Mouse (Mus musculus): ENCODE results near the gene Pip5k1b.

Gene Pip5k1b

GRCm38 (mm10) chr19:24342786-24343185, 212.9 kb downstream of the Pip5k1b start:
- no peak for DNase-seq (ENCODE audit: low read depth, low spot score)

- no peak for DNase-seq (ENCODE audit: low read depth, low spot score)
Observed at GRCm38 (mm10) chr19:24336370-24337076, 219.1 kb downstream of the Pip5k1b start.

DNA sequence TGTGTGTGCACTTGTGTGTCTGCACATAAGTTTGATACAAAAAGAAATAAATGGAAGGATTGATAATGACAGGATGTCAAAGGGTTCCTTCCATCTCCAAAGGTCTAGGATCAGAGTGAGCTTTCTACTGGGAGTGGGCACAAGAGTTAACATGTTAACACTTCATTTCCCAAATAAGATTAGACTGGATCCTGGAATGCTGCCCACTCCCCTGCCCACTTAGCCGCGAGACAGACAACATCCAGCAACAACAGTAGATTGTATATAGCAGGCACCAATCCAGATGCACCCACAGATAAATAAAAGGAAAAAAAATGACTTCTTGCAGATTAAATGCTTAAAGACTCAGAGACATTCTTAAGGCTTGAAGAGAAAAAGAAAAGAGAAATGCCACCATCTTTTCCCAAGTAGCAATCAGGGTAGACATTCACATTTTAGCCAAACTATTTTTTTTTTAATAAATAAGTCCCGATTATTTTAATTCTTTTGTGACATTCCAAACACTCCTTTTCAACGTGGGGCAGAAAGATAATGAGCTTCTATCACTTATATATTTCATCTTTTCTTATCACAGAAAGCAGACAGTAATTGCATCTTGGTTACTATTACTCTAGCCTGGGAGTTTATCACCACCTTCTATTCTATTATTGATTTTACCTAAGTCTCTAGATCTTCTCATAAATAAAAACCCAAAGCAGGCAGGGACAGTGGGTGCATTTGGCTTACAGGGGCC, 219.9 kb downstream of the Pip5k1b start:
- no peak for DNase-seq (ENCODE audit: low read depth, low spot score)

DNA sequence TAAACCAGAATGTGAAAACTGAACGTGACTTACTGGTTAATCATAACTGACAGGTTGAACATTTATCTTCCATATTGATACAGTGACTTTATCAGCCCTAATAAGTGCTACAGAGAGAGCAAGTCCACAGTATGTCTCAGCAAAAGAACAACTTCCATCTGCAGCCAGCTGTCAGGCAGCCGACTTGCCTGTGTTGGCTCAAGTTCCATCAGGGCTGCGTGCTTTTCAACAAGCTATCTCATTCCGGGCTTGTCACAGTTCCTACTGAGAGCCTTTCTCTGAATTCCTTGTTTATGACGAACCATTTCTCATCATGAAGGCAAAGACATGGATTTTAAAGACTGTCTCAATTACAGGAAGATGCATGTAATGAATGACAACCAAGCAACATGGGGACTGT, 222.7 kb downstream of the Pip5k1b start:
- no peak for DNase-seq (ENCODE audit: low read depth, low spot score)

GRCm38 (mm10) chr19:24331274-24331673, 224.4 kb downstream of the Pip5k1b start:
- DNase-seq (ENCODE audit: low read depth, low spot score): no peak

- DNase-seq (ENCODE audit: low read depth, low spot score): no peak
Observed at GRCm38 (mm10) chr19:24330366-24330765, 225.3 kb downstream of the Pip5k1b start.

- DNase-seq (ENCODE audit: low read depth, low spot score): no peak
Observed at GRCm38 (mm10) chr19:24327921-24328320, 227.8 kb downstream of the Pip5k1b start.

DNA sequence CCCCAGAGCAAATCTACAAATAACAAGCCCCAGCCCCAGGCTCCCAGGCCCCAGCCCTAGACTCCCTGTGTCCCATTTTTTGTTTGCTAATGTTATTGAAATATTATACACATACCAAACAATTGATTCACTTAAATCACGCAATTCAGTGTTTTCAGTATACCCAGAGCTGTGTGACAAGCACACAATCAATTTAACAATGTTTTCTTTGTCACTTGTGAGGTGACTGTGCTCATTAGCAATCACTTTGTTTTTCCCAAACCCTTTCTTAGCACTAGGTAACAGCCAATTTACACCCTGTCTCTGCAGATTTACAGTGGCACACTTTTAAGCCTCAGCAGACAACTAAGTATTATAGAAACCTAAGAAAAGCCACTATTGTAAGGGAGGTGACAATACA, 228.7 kb downstream of the Pip5k1b start:
- no peak for DNase-seq (ENCODE audit: low read depth, low spot score)

GRCm38 (mm10) chr19:24325692-24326091, 230.0 kb downstream of the Pip5k1b start:
- no peak for DNase-seq (ENCODE audit: low read depth, low spot score)

DNA sequence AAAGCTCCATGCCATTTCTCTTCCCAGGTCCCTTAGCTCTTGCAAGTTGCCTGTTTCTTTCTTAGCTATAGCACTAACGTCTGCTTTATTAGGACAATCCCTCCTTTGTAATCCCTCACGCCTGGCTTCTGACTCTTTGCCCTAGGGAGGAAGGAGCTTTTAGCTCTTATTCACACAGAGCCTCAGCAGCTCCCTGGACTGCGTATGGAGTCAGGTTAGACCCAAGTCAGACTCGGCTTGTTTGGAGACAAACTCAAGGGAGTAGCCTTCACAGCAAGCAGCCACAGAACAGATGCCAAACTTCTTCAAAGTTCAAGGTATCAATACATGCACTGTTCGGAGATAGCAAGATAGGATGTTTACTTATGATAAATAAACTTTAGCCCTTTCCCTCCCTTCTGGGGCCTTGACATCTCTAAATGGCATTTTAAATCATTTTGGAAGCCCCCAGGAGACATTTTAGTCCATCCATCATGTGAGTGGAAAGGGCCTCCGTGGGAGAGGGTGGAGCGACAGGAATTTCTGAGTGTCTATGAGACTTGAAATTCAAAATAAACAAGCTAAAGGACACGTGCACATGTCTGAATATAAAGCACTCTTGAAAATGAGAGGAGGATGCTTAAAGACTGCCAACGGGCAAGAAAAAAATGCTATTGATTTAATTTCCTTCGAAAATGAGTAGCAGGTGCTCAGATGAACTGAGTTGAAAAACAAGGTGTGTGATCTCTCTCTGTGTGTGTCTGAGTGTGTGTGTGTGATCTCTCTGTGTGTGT, 231.6 kb downstream of the Pip5k1b start:
- no peak for DNase-seq (ENCODE audit: low read depth, low spot score)

DNA sequence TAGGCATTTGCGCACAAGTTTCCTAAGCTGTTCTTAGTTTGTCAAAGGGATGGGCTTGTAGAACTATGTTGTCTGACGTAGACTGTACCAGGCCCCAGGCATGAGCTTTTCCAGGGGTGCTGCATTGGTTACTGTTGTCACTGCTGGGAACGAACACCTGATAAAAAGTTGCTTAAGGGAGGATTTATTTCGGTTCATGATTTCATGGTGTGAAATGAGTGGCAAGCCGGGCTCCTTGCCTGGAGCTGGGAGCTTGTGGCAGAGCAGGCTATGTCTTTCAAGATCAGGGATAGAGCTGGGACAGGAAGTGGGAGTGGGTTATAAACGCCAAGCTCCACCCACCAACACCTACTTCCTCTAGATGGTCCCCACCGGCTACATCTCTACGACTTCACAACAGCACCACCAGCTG, 233.8 kb downstream of the Pip5k1b start:
- no peak for DNase-seq (ENCODE audit: low read depth, low spot score)

DNA sequence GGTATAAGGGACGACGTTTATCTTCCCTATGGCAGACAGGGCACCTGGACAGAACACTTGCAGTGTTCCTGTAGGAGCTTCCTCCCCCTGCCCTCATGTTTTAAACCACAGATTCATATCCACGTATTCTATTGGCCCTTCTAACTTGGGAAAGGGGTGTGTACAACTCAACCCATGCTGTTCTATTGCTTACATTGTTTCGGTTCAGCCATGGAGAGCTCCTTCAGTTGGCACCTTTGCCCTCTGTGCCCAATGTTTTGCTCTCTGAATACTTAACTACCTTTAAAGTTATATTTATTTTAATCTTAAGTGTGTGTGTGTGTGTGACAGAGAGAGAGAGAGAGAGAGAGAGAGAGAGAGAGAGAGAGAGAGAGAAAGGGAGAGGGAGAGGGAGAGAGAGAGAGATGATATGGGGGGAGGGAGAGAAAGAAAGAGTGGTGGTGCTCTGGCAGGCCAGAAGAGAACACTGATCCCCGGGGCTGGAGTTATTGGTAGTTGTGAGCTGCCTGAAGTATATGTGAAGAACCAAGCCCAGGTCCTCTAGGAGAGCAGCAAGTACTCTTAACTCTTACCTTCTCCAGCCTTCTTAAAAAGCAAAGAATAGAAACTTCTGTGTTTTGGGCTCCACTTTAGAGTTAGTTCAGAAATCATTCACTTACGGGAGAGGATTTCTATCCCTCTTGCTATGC, 234.3 kb downstream of the Pip5k1b start:
- no peak for DNase-seq (ENCODE audit: low read depth, low spot score)

DNA sequence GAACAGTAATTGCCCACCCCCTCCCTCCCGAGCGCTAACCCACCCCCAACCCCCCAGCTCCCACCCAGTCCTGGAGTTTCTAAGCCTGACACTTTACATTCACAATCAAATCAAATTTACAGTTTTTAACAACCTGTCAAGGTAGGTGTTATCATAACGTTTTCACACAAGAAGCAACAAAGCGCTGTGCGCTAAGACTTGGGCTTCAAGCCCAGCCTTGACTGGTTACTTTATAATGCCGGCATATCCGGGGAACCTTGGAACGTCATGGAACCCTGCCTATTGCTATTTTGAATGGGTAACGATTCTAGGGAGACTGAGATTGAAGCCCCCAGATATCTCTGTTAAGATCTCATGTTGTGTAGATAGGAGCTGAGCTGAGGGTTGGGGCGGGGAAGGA, 237.5 kb downstream of the Pip5k1b start:
- no peak for DNase-seq (ENCODE audit: low read depth, low spot score)

DNA sequence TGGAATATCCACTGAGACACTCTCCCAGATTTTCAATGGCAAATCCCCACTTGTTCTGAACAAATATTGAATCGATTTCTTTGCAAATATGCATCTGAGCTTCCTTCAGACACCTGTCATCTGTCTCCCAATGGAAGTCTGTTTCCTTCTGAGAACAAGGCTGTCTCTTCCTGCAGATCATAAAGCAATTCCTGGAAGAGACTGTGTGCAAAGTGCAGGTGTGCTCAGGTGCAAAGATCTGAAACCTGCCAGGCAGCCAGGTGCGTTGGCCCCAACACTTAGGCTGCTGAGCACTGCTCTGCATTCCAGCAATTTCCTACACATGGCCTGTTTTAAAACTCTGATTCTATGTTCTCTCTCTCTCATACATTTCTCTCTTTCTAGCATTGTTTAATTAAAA, 237.9 kb downstream of the Pip5k1b start:
- DNase-seq (ENCODE audit: low read depth, low spot score): no peak

GRCm38 (mm10) chr19:24317038-24317591, 238.6 kb downstream of the Pip5k1b start:
- no peak for DNase-seq (ENCODE audit: low read depth, low spot score)

DNA sequence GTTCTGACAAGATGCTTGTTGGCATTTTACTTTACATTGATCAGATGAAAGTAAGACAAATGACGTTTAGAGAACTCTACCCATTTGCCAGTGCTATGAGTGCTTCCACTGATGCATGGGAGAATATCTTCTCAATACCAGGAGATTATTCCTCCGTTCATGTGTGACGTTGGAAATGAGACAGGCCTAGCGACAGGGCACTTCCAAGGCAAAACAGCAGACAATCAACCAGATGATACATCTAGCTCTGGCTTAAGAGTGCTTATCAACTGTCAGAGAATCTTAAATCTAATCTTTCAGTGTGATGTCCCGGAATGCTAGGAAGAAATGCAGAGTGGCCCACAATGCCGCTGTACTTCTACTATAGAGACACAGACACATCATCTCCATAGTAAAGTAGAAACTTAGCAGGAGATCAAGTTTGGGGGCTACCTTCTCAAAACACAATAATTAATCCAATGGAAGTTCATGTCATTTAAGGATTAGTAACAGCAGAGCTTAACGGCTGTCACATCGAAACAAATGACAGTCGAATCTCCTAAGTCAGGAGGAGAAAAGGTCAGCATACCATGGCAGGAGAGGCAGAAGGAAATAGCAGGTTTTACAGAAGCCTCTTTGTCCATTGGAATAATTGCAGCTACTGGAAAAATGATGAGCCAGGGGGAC, 239.5 kb downstream of the Pip5k1b start:
- DNase-seq (ENCODE audit: low read depth, low spot score): no peak

DNA sequence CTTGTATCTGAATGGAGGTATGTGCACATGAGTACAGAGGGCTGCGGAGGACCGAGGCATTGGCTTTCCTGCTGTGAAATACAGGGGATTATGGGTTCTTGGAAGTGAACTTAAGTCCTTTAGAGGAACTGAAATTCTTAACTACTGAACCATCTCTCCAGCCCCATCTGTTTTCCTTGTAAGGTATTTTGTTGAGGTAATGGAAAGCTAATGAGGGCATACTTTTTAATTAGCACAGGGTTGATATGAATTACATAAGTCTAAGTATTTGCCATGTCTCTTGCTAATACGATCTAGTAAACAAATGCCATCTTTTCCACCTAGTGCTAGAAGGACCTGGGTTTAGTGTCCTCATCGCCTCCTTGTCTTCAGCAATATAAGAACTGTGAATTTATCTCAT, 240.4 kb downstream of the Pip5k1b start:
- DNase-seq (ENCODE audit: low read depth, low spot score): no peak

DNA sequence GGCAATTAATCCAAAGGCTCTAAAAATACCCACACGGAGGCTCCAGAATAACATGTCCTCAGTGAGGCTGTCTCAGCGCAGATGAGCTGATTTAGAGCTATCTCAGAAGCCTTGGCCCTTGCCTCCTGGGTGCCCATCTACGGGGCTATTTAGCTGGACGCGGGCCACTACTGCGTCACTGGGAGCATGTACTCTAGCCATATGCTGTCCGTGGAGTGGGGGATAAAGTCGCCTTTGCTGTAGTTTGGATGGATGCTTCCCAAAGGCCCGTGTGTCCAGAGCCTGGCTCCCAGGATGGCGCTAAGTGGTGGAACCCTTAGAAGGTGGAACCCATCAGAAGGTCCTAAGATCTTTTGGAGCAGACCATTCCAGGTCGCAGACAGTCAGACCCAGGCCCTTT, 241.0 kb downstream of the Pip5k1b start:
- no peak for DNase-seq (ENCODE audit: low read depth, low spot score)

DNA sequence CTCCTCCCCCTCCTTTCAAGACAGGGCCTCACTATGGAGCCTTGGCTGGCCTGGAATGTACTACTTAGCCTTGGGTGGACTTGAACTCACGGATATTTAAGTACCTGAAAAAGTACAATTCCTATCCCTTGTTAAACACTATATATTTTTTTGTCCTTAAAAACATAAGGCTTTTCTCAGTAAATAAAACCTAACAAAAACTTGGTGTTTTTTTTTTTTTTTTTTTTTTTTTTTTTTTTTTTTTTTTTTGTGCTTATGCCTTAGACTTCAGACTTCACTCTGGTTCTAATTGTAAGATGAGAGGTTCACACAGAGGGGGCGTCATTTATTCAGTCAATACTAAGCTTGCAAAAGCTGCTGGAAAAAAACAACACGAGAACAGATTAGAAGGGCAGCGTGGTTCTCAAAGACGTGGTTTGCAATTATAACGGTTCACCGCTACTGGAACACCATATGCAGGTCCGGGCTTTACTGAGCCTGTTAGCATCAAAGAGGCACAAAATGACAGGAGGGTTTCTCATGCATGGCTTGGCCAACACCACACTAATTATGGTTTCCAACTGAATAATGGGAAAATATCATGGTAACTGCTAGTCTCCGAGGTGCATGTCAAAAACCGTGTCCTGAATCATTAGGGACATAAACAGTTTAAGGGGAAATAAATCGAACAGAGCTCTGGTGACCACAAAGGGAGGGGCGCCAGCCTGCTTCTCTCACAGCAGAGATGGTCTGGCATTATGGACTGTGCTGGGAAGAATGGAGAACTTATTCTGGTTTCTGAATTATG, 242.9 kb downstream of the Pip5k1b start:
- DNase-seq (ENCODE audit: low read depth, low spot score): no peak

DNA sequence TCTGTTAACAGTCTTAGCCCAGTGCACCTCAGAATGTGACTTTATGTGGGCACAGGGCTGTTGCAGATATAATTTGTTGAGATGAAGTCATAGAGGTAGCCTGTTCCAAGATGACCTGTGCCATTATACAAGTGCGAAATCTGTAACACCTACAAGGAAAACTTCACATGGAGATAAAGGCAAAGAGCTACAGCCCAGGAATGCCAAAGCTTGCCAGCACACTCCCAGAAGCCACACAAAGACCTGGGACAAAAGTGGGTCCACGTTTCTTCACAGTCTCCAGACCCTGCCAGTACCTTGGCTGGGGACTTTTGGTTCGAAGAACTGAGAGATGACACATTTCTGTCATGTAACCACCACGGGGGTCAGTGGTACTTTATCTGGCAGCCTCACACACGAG, 243.6 kb downstream of the Pip5k1b start:
- no peak for DNase-seq (ENCODE audit: low read depth, low spot score)
